Mouse (Mus musculus) liver, embryonic 11.5 days (tissue): ENCODE results near the gene Art5. TPM values are rescaled to one million over a fixed set of nuclear protein-coding genes. Genes with fewer than 3 reads are reported as not detected.
"Not testable (repeated sequence)": the region's sequence is repeated elsewhere in the genome, so short reads cannot be mapped to it uniquely, and the experiment has no call there.

Source experiments
- ATAC-seq: fragments of 200-750 bp; cut with Nextera tagmentation; replicated peaks from 2 replicates; pipeline ENCODE4 v1.8.0; 2017; ENCODE audit warnings: moderate number of reproducible peaks, mild to moderate bottlenecking, moderate TSS enrichment, moderate library complexity; ENCODE audit not compliant: low FRiP score
- DNase-seq: peaks from one replicate; pipeline ENCODE4 v3.0.0-alpha.2; 2017; ENCODE audit warnings: low spot score
- H3K27ac ChIP-seq: fragments of 300-500 bp; sonication (generic); 2 replicates; pipeline ENCODE4 v1.5.1; 2014; ENCODE audit warnings: mild to moderate bottlenecking, low read depth, low read length, control low read depth
- H3K27me3 ChIP-seq: fragments of 300-500 bp; sonication (generic); replicated peaks from 2 replicates; pipeline ENCODE4 v1.6.1; 2014; ENCODE audit warnings: low read length, mixed read lengths; ENCODE audit not compliant: control insufficient read depth, insufficient read depth
- H3K36me3 ChIP-seq: fragments of 300-500 bp; sonication (generic); 2 replicates; pipeline ENCODE4 v1.6.1; 2014; ENCODE audit warnings: mild to moderate bottlenecking, low read length, moderate library complexity, mixed read lengths; ENCODE audit not compliant: control insufficient read depth, insufficient read depth
- H3K4me1 ChIP-seq: fragments of 300-500 bp; sonication (generic); replicated peaks from 2 replicates; pipeline ENCODE4 v1.6.1; 2014; ENCODE audit warnings: low read length, mixed read lengths; ENCODE audit not compliant: control insufficient read depth, insufficient read depth
- H3K4me2 ChIP-seq: fragments of 300-500 bp; sonication (generic); 2 replicates; pipeline ENCODE4 v1.6.1; 2014; ENCODE audit warnings: mild to moderate bottlenecking, control low read depth, moderate library complexity
- H3K4me3 ChIP-seq: fragments of 300-500 bp; sonication (generic); 2 replicates; pipeline ENCODE4 v1.5.1; 2014; ENCODE audit warnings: low read depth, low read length, control low read depth
- H3K9ac ChIP-seq: fragments of 300-500 bp; sonication (generic); 2 replicates; pipeline ENCODE4 v1.6.1; 2014; ENCODE audit warnings: low read depth, low read length, control low read depth
- H3K9me3 ChIP-seq: fragments of 300-500 bp; sonication (generic); 2 replicates; pipeline ENCODE4 v1.6.1; 2016; ENCODE audit warnings: low read length, inconsistent platforms, mixed read lengths; ENCODE audit not compliant: control insufficient read depth
- WGBS: fragments of 180-500 bp; shearing (Covaris S2); extraction: QIAGEN DNeasy Blood & Tissue Kit; methylation state at CpG from one replicate; pipeline ENCODE4 v1.1.7; 2014; 5-methylcytosine and 5-hydroxymethylcytosine counted together
- polyA plus RNA-seq: library from polyadenylated mRNA; unstranded; fragments of >200 nt; fragmentation: Nextera tagmentation; extraction: Ambion mirVana; gene quantifications from 2 replicates; pipeline ENCODE4 v1.2.1, GENCODE M21; 2014

Art5 gene
- polyA plus RNA-seq, 1 experiment from 2014 or later, result 0.78 TPM

DNA sequence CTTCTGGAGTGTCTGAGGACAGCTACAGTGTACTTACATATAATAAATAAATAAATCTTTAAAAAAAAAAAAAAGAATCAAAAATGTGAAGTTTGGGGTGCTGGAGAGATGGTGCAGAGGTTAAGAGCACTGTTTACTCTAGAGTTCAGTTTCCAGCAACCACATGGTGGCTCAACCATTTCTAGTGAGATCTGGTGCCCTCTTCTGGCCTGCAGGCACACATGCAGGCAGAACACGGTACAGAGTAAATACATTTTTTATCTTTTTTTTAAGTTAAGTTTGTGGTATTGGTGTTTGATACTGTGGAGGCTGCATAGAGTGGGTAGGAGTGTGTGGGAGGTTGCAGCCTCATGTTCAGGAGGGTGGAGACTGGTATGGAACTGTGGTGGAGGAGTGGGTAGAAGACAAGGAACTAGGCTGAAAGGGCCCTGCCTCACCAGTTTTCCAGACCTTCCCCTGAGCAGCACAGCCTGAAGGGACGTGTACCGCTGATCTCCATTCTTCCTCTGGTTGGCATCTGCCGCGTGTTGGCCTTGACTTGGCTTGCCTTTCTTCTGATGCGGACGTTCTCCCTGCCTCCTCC lies 32.5 kb downstream of the Art5 start:
- H3K4me1 ChIP-seq, result no peaks in the 10 kb centered on the region
- no peaks in the 10 kb centered on the region for H3K27me3 ChIP-seq
- H3K9ac ChIP-seq, result no peak overlapping the region
- H3K4me2 ChIP-seq, result no peak overlapping the region
- DNase-seq, result peak; percentile 31
- peaks cover 45% of the 10 kb centered on the region for H3K36me3 ChIP-seq
- H3K27ac ChIP-seq, result no peak overlapping the region
- no peak overlapping the region for H3K4me3 ChIP-seq
- no peaks in the 10 kb centered on the region for H3K9me3 ChIP-seq
- ATAC-seq, result peak; percentile 29
- WGBS, result 75% methylated on average over 7 of the region's 7 CpGs

DNA sequence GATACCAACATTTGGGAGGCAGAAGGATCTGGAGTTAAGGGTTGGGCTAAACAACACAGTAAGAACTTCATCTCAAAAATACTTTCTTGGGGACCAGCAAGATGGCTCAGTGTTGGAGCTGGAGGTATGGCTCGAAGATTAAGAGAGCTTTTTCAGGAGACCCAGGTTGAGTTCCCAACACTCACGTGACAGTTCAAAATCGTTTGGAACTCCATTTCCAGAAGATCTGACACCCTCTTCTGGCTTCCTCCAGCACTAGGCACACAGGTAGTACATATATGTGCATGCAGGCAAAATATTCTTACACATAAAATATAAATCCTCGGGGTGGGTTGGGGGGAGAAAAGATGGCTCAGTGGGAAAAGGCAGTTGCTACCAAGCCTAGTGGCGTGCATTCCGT lies 42.9 kb downstream of the Art5 start:
- Histone ChIP-seq H3K4me2 (peak overlapping the region; percentile 78), H3K27me3 (no peaks in the 10 kb centered on the region), H3K36me3 (no peaks in the 10 kb centered on the region; the same call in 1 of the 2 replicates), H3K27ac (no peak overlapping the region), H3K4me1 (peaks cover 13% of the 10 kb centered on the region), H3K4me3 (peak overlapping the region; percentile 70), H3K9me3 (no peaks in the 10 kb centered on the region), H3K9ac (peak overlapping the region; percentile 70)
- DNase-seq (no peak), ATAC-seq (no peak)
- WGBS, result 69% methylated on average over 6 of the region's 6 CpGs

DNA sequence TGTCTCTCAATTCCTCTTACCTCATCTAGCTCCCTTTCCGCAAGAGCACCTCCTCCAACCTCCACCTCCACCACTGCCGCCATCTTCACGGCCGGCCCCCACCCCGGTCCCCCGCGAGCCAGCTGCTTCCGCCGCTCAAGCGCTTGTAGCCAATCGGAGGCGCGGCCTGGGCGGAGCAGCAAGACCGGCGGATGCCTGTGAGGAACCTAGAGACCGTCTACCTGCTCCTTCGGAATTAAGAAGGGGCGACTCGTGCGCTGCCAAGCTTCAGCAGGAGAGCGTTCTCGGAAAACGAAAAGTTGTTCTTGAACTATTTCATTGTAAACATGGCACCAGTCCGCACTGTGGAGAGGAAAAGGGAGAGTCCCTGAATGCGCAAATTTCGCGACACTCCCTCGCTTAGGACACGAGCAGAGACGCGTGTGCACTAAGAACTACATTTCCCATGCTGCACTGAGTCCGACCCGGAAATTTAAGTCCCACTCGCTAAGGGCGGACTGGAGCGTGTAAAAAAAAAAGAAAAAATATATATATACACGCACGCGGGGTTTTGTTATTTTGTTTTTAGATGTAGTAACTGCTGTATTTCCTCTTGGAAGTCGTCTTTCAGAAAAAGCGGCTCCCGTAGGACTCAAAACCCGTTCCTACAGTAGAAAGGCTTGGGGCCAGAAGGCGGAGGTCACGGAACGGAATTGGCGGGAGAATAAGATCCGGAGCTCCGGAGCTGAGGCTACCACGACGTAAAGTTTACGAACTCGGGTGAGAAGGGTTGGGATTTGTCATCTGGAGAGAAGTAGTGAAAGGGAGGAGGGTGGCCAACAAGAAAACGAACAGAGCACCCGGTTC lies 44.0 kb downstream of the Art5 start, which contains the start of the genes Rnf121, Xndc1 and Xntrpc:
Rnf121 (minus strand) TSS at position 424 of the 846 bp plus-strand sequence.
Xndc1 (plus strand) TSS at position 466 of the 846 bp plus-strand sequence.
Xntrpc (plus strand) TSS at position 668 of the 846 bp plus-strand sequence.
- Histone ChIP-seq H3K4me3 (peak within 1 kb of the TSS; percentile 70), H3K4me2 (peak within 1 kb of the TSS; percentile 78), H3K27me3 (no peaks in the 10 kb centered on the region), H3K9ac (peak within 1 kb of the TSS; percentile 70), H3K27ac (peak within 1 kb of the TSS; percentile 17), H3K9me3 (no peaks in the 10 kb centered on the region), H3K36me3 (no peaks in the 10 kb centered on the region; the same call in 1 of the 2 replicates), H3K4me1 (peaks cover 15% of the 10 kb centered on the region)
- DNase-seq, result peak; percentile 93
- peak; percentile 98 for ATAC-seq
- under 1% methylated on average over 56 of the region's 56 CpGs for WGBS

DNA sequence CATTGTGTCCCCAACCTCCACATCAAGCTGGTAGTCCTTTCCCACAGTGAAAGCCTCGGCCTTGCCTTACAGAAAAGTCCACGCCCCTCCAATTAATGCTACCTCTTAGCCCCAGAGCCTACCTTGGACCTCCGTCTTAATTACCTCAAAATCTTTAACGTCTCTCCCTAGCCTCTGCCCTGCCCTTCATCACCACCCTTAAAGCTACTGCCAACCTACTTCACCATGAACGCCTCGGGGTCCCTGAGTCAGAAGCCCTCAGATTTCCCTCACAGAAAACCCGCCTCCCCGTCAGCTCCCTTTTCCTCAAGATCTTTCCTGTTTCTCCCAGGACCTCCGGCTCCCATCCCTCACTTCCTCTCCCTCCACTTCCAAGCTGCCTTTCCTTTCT lies 44.6 kb downstream of the Art5 start:
- ATAC-seq, result peak; percentile 6; the same call in 1 of the 2 replicates
- Histone ChIP-seq H3K27ac (peak overlapping the region; percentile 16; the same call in 1 of the 2 replicates), H3K9me3 (no peaks in the 10 kb centered on the region), H3K27me3 (no peaks in the 10 kb centered on the region), H3K36me3 (no peaks in the 10 kb centered on the region; the same call in 1 of the 2 replicates), H3K4me1 (peaks cover 15% of the 10 kb centered on the region), H3K9ac (peak overlapping the region; percentile 70), H3K4me2 (peak overlapping the region; percentile 78), H3K4me3 (peak overlapping the region; percentile 70)
- DNase-seq, result no peak
- WGBS, result 1% methylated on average over 9 of the region's 9 CpGs

DNA sequence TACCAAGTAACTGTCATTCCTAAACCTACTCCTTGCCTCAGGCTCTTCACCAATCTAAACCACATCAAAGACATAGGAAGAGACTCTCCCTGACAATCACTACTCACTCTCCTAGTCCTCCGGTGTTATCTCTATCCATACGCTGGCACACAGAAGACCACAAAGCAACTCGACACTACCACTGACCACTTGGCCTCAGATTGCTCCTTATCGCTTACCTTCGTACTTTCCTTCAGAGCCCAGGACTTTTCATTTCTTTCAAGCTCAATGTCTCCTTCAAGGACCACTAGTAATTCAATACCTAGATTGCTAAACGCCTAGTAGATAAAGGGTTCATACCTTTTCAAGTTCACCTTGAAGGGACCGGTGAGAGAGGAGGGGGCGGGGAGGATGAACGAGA lies 45.4 kb downstream of the Art5 start:
- Histone ChIP-seq H3K4me1 (peaks cover 15% of the 10 kb centered on the region), H3K9me3 (no peaks in the 10 kb centered on the region), H3K27me3 (no peaks in the 10 kb centered on the region), H3K36me3 (peaks cover 5% of the 10 kb centered on the region; the same call in 1 of the 2 replicates), H3K4me2 (peak overlapping the region; percentile 78), H3K9ac (peak overlapping the region; percentile 30; the same call in 1 of the 2 replicates), H3K27ac (no peak overlapping the region), H3K4me3 (peak overlapping the region; percentile 70)
- ATAC-seq (no peak), DNase-seq (no peak)
- 50% methylated on average over 9 of the region's 9 CpGs for WGBS

DNA sequence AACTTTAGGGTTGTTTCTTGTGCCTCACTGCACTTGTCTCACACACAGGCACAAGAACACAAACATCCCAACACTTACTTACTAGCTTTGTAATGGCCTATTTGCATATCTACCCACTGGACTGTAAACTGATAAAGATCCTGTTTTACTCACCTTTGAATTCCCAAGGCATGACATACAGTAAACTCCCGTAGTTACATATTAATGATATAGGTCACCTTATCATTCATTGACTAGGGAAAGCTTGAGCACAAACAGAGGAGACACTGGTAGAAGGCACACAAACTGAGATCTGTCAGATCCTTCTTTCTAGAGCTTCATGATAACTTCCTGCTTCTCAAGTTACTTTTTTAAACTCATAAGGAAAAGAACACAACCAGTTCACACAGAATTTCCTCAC lies 47.1 kb downstream of the Art5 start:
- 67% methylated on average over 1 of the region's 1 CpGs for WGBS
- H3K9ac ChIP-seq, result no peak overlapping the region
- no peaks in the 10 kb centered on the region for H3K27me3 ChIP-seq
- H3K9me3 ChIP-seq, result no peaks in the 10 kb centered on the region
- H3K27ac ChIP-seq, result no peak overlapping the region
- DNase-seq, result no peak
- H3K4me1 ChIP-seq, result peaks cover 15% of the 10 kb centered on the region
- no peak overlapping the region for H3K4me2 ChIP-seq
- H3K36me3 ChIP-seq, result peaks cover 6% of the 10 kb centered on the region; the same call in 1 of the 2 replicates
- no peak for ATAC-seq
- no peak overlapping the region for H3K4me3 ChIP-seq

DNA sequence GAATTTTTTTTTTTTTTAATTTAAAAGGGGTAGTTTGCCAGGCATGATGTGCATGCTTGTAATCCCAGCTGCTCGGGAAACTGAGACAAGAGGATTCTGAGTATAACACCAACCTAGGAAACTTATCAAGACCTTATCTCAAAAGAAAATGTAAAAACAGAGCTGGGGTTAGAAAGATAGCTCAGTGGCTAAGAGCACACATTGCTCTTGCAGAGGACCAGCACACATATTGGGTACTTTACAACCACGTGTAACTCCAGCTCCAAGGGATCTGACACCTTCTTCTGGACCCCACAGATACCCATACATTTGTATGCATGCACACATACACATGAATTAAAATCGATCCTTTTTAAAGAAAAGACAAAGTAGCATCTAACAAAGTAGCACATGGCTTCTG lies 47.9 kb downstream of the Art5 start:
- 65% methylated on average over 3 of the region's 3 CpGs for WGBS
- no peak overlapping the region for H3K4me3 ChIP-seq
- no peak for DNase-seq
- no peak for ATAC-seq
- H3K27ac ChIP-seq, result no peak overlapping the region
- no peaks in the 10 kb centered on the region for H3K27me3 ChIP-seq
- H3K36me3 ChIP-seq, result peaks cover 6% of the 10 kb centered on the region; the same call in 1 of the 2 replicates
- no peaks in the 10 kb centered on the region for H3K9me3 ChIP-seq
- H3K4me1 ChIP-seq, result peaks cover 15% of the 10 kb centered on the region
- H3K4me2 ChIP-seq, result no peak overlapping the region
- H3K9ac ChIP-seq, result no peak overlapping the region

DNA sequence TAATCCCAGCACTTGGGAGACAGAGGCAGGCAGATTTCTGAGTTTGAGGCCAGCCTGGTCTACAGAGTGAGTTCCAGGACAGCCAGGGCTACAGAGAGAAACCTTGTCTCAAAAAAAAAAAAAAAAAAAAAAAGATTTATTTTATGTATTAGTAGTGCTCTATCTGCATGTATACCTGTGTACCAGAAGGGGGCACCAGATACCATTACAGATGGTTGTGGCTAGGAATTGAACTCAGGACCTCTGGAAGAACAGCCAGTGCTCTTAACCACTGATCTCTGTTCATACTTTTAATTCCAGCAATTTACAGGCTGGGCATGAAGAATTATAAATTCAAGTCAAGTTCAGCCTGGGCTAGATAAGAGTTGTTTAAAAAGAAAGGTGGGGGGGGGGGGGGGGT lies 60.8 kb downstream of the Art5 start:
- H3K9ac ChIP-seq, H3K4me2 ChIP-seq, DNase-seq, H3K27ac ChIP-seq, ATAC-seq, H3K36me3 ChIP-seq, H3K27me3 ChIP-seq, H3K4me1 ChIP-seq, H3K4me3 ChIP-seq, H3K9me3 ChIP-seq: not testable (repeated sequence)
